Mouse (Mus musculus) thymus, adult 2 months (tissue): ENCODE data around the gene 1700013F07Rik. TPM values are rescaled to one million over a fixed set of nuclear protein-coding genes. Genes with fewer than 3 reads are reported as not detected.
A peak's percentile ranks its signal among the peaks of the same experiment; 100 is the strongest.

Experiments
- DNase-seq: peaks from one replicate; pipeline ENCODE4 v3.0.0; 2021
- H3K27ac ChIP-seq: fragments of 200-500 bp; 2 replicates; pipeline ENCODE4 v1.5.1; 2012; ENCODE audit warnings: low read length, control low read depth; ENCODE audit not compliant: control insufficient read depth, insufficient read depth
- H3K27me3 ChIP-seq: fragments of 200-500 bp; 2 replicates; pipeline ENCODE4 v1.6.1; 2012; ENCODE audit warnings: mild to moderate bottlenecking, low read length, moderate library complexity, mixed read lengths; ENCODE audit not compliant: control insufficient read depth, insufficient read depth
- H3K36me3 ChIP-seq: fragments of 200-500 bp; 2 replicates; pipeline ENCODE4 v1.6.1; 2012; ENCODE audit warnings: mild to moderate bottlenecking, low read length, moderate library complexity; ENCODE audit not compliant: control insufficient read depth, insufficient read depth
- H3K4me1 ChIP-seq: fragments of 200-500 bp; replicated peaks from 2 replicates; pipeline ENCODE4 v1.6.1; 2012; ENCODE audit warnings: low read length; ENCODE audit not compliant: control insufficient read depth, insufficient read depth
- H3K4me3 ChIP-seq: fragments of 200-500 bp; 2 replicates; pipeline ENCODE4 v1.5.1; 2012; ENCODE audit warnings: mild to moderate bottlenecking, low read length, control low read depth, moderate library complexity; ENCODE audit not compliant: control insufficient read depth, insufficient read depth
- CTCF ChIP-seq: fragments of 200-500 bp; IDR thresholded peaks from 2 replicates; pipeline ENCODE4 v1.5.1; 2012; ENCODE audit warnings: mild to moderate bottlenecking, control low read depth, low read length, moderate library complexity, borderline replicate concordance; ENCODE audit not compliant: control insufficient read depth, poor library complexity, insufficient read depth; ENCODE audit errors: extremely low read depth
- POLR2A ChIP-seq: fragments of 200-500 bp; IDR thresholded peaks from 2 replicates; pipeline ENCODE4 v1.6.1; 2012; ENCODE audit warnings: mild to moderate bottlenecking, low read length, control low read depth, moderate library complexity; ENCODE audit not compliant: control insufficient read depth, poor library complexity, insufficient read depth; ENCODE audit errors: extremely low read depth
- WGBS: fragments of 180-500 bp; shearing (Covaris S2); methylation state at CpG from one replicate; pipeline ENCODE4 v1.1.7; 2018; 5-methylcytosine and 5-hydroxymethylcytosine counted together
- polyA plus RNA-seq: library from polyadenylated mRNA; depleted of rRNA; stranded (reverse); fragments of >200 nt; gene quantifications from 2 replicates; pipeline ENCODE4 v1.2.3, GENCODE M21; 2012; rRNA removed

Gene 1700013F07Rik
- polyA plus RNA-seq, 1 experiment = 0.16 TPM

DNA sequence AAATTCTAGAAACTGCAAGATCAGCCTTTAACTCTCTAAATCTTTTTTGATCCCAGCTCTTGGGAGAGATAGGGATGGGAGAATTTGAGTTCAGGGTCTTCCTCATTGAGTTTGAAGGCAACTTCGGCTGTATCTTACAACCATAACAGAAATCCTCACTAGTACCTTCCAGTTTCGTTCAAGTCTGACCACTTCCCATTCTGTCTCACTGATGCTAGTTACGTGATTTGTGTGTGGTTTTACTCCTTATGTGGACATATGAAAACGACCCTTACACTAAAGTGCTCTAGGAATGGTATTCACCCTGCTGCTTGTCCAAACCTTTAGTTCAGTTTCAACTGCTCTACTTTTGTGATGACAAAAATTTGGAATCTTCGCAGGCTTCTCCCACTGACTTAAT lies 40.1 kb downstream of the 1700013F07Rik start:
- no peak overlapping the region for H3K27ac ChIP-seq
- no peak for TF ChIP-seq CTCF
- TF ChIP-seq POLR2A = no peak
- no peaks in the 10 kb centered on the region for H3K27me3 ChIP-seq
- H3K4me1 ChIP-seq = peaks cover 4% of the 10 kb centered on the region
- DNase-seq = no peak
- 62% methylated on average over 5 of the region's 5 CpGs for whole genome bisulfite sequencing
- H3K4me3 ChIP-seq = no peak overlapping the region
- no peaks in the 10 kb centered on the region for H3K36me3 ChIP-seq

DNA sequence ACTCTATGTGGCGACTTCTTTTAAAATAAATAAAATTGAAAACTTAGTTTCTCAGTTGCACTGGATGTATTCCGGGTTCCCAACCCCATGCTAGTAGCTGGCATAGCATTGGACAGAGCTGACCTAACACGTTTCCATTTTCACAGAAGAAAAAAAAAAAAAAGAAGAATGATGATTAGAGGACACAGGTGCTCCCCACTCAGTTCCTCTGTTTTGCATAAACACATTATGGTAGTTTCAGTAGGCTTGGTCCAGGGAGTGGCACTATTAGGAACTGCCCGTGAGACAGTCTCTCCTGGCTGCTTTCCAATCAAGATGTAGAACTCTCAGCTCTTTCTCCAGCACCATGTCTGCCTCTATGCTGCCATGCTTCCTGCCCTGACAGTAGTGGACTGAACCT lies 50.6 kb downstream of the 1700013F07Rik start:
- TF ChIP-seq POLR2A (no peak), CTCF (no peak)
- DNase-seq = no peak
- Histone ChIP-seq H3K27me3 (no peaks in the 10 kb centered on the region), H3K36me3 (no peaks in the 10 kb centered on the region), H3K27ac (no peak overlapping the region), H3K4me1 (no peaks in the 10 kb centered on the region), H3K4me3 (no peak overlapping the region)
- WGBS = 81% methylated on average over 4 of the region's 4 CpGs

DNA sequence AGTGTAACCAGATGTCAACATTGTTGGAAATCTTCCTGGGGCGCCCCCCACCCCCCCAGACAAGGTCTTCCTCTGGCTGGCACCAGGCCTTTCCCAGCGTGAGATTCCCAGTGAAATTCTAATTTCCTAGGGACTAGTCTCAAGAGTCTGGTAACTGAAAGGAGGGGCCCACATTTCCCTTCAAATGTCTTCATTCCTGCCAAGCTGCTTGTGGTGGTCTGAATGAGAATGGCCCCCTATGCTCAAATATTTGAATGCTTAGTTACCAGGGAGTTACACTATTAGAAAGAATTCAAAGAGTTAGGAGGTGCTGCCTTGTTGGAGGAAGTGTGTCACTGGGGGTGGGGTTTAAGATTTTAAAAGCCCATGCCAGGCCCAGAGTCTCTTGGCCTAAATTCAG lies 54.5 kb downstream of the 1700013F07Rik start:
- Histone ChIP-seq H3K27ac (no peak overlapping the region), H3K27me3 (no peaks in the 10 kb centered on the region), H3K36me3 (no peaks in the 10 kb centered on the region), H3K4me1 (peaks cover 6% of the 10 kb centered on the region), H3K4me3 (no peak overlapping the region)
- WGBS = 96% methylated on average over 2 of the region's 2 CpGs
- no peak for DNase-seq
- TF ChIP-seq CTCF (no peak), POLR2A (no peak)

DNA sequence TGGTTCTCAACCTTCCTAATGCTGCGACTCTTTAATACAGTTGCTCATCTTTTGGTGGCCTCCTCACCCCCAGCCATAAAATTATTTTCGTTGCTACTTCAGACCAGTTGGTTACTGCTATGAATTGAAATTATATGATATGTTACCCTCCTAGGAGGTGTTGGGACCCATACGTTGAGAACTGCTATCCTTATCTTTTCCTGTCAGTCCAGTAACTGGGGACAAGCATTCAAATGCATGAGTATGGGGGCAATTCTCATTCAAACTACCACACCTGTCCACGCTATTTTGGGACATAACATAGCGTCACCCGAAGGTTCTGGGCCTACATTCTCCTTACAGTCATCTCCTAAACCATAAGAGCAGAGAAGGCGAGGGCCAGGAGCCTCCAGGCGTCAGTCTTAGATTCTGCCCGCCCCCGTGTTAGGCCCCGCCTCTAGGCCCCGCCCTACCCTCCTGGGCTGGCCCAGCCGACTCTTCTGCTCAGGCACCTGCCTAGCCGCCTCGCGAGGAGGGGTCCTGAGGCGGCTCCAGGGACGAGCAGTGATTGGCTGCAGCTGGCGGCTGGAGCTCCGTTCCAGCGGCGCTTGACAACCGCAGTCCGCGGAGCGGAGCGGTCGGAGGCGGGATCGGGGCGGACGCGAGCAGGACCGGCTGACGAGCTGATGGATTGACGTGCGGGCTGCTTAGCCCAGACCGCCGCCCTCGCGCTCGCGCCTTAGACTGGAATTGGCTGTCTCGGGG lies 57.0 kb downstream of the 1700013F07Rik start, which contains the start of gene Wdr47:
Gene Wdr47 (plus strand): TSS at position 494 of the 744 bp plus-strand sequence.
- Histone ChIP-seq H3K27me3 (no peaks in the 10 kb centered on the region), H3K27ac (no peak within 1 kb of the TSS), H3K36me3 (no peaks in the 10 kb centered on the region), H3K4me1 (peaks cover 6% of the 10 kb centered on the region), H3K4me3 (peak within 1 kb of the TSS; percentile 86)
- 5% methylated on average over 44 of the region's 44 CpGs for WGBS
- DNase-seq = peak; percentile 99
- TF ChIP-seq POLR2A = peak; percentile 81
- peak; percentile 61; the same call in 1 of the 2 replicates for TF ChIP-seq CTCF

DNA sequence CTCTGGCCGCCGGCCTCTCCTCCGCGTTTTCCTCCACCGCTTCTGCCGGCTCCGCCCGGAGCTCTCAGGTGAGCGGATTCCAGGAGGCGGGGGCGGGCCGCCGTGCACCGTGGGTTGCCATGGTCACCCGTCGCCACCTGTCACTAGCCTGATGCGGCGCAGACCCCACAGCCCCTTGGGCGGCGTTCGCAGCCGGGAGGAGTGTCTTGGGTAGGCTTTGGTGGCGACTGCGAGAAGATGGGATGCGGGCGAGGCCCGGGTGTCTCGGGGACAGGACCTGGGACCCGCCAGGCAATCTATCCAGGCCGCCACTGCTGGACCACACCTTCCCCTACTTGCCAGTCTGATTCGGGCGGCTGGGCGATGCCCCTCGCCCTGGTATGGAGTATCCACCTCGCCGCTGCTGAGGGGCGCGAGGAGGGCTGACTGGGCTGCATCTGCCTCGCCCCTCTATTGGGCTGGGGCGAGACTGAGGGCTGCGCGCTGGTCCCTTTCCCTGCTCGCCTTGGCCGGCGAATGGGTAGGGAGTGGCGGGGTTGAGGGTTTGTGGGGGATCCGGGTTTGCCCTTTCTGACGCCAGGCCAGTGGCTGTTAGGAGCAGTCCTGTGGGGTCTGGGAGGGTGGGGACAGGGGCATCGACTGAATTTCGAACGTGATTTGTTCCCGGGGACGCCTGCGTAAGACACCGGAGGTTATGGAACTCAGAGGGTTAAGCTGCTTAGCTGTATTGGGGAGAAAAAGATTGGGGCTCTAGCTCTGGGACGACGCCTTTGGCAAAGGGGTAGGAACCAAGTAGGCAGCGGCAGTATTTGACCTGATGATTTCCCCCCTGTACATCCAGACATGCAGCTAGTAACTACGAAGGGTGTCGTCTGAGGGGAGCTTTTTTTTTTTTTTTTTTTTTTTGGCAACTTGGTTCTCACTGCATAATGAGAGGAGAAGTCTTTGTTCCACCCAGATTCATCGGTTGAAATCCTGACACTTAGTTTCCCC lies 57.9 kb downstream of the 1700013F07Rik start:
- H3K4me1 ChIP-seq = peaks cover 6% of the 10 kb centered on the region
- no peaks in the 10 kb centered on the region for H3K36me3 ChIP-seq
- DNase-seq = peak; percentile 4
- no peaks in the 10 kb centered on the region for H3K27me3 ChIP-seq
- H3K27ac ChIP-seq = no peak overlapping the region
- peak overlapping the region; percentile 86 for H3K4me3 ChIP-seq
- under 1% methylated on average over 58 of the region's 61 CpGs for WGBS
- TF ChIP-seq CTCF (no peak), POLR2A (no peak)

Other genes with a start within 250 kb of the 1700013F07Rik start
- 8.3 and 16.6 TPM in 2 replicates for gene Mybphl, start 169.2 kb upstream of the 1700013F07Rik start, polyA plus RNA-seq
- 27.9 and 29.9 TPM in 2 replicates for gene Psrc1, start 150.3 kb upstream of the 1700013F07Rik start, polyA plus RNA-seq
- 28.2 and 37.6 TPM in 2 replicates for gene Celsr2, start 118.6 kb upstream of the 1700013F07Rik start, polyA plus RNA-seq
- gene Sars, start 88.9 kb upstream of the 1700013F07Rik start, polyA plus RNA-seq = 45.7 and 46.5 TPM in 2 replicates
- 1.7 and 1.8 TPM in 2 replicates for gene 5330417C22Rik, start 2.4 kb downstream of the 1700013F07Rik start, polyA plus RNA-seq
- gene Tmem167b, start 28.3 kb downstream of the 1700013F07Rik start, polyA plus RNA-seq = 5.2 TPM in 2 replicates
- 3.0 and 4.5 TPM in 2 replicates for gene Taf13, start 37.5 kb downstream of the 1700013F07Rik start, polyA plus RNA-seq
- 7.8 and 8.3 TPM in 2 replicates for gene Wdr47, start 57.1 kb downstream of the 1700013F07Rik start, polyA plus RNA-seq
- gene Clcc1, start 119.8 kb downstream of the 1700013F07Rik start, polyA plus RNA-seq = 47.5 and 51.0 TPM in 2 replicates
- gene Gpsm2, start 188.2 kb downstream of the 1700013F07Rik start, polyA plus RNA-seq = 6.2 and 7.8 TPM in 2 replicates
- 0.05 TPM in 1 of 2 replicates, not detected in the other for gene Aknad1, start 205.5 kb downstream of the 1700013F07Rik start, polyA plus RNA-seq